Mouse (Mus musculus) C2C12 (cell line): ENCODE results near the gene Hist1h3a. TPM values are rescaled to one million over a fixed set of nuclear protein-coding genes. Genes with fewer than 3 reads are reported as not detected.
"Not testable (repeated sequence)": the region's sequence is repeated elsewhere in the genome, so short reads cannot be mapped to it uniquely, and the experiment has no call there.

Experiments used
- H3K27me3 ChIP-seq: one replicate; pipeline ENCODE4 v1.6.1; 2011; ENCODE audit not compliant: control insufficient read depth, insufficient read depth, insufficient read length
- H3K36me3 ChIP-seq: one replicate; pipeline ENCODE4 v1.6.1; 2011; ENCODE audit not compliant: control insufficient read depth, insufficient read depth
- H3K4me3 ChIP-seq: one replicate; pipeline ENCODE4 v1.5.1; 2011; ENCODE audit warnings: mild to moderate bottlenecking, control low read depth; ENCODE audit not compliant: poor library complexity, insufficient read depth, severe bottlenecking
- H3K79me2 ChIP-seq: one replicate; pipeline ENCODE4 v1.6.1; 2011; ENCODE audit not compliant: control insufficient read depth, insufficient read depth
- H3K79me3 ChIP-seq: one replicate; pipeline ENCODE4 v1.6.1; 2011; ENCODE audit warnings: low read depth, control low read depth
- H3ac ChIP-seq: one replicate; pipeline ENCODE3; 2011; ENCODE audit warnings: low read depth; ENCODE audit not compliant: control insufficient read depth, insufficient read length
- CEBPB ChIP-seq: IDR thresholded peaks from one replicate; pipeline ENCODE4 v1.6.1; 2011; ENCODE audit warnings: low read depth, mild to moderate bottlenecking, control low read depth, moderate library complexity
- CTCF ChIP-seq: IDR thresholded peaks from one replicate; pipeline ENCODE4 v1.5.1; 2011; ENCODE audit not compliant: control insufficient read depth, insufficient read depth, insufficient read length
- FOSL1 ChIP-seq: IDR thresholded peaks from one replicate; pipeline ENCODE4 v1.8.0; 2011; ENCODE audit warnings: mild to moderate bottlenecking, low read length; ENCODE audit not compliant: poor library complexity, insufficient read depth, severe bottlenecking
- MAX ChIP-seq: IDR thresholded peaks from one replicate; pipeline ENCODE4 v1.6.1; 2011; ENCODE audit warnings: mild to moderate bottlenecking, control low read depth
- MYOD1 ChIP-seq: IDR thresholded peaks from one replicate; pipeline ENCODE4 v1.6.1; 2011; ENCODE audit warnings: low read depth; ENCODE audit not compliant: control insufficient read depth, insufficient read length
- MYOG ChIP-seq: IDR thresholded peaks from one replicate; pipeline ENCODE4 v1.6.1; 2011; ENCODE audit not compliant: control insufficient read depth, insufficient read length; ENCODE audit errors: extremely low read depth
- USF1 ChIP-seq: IDR thresholded peaks from one replicate; pipeline ENCODE4 v1.6.1; 2011; ENCODE audit warnings: low read depth, mild to moderate bottlenecking, control low read depth, moderate library complexity
- microRNA-seq: library from miRNA; unstranded; fragments of <30 nt; microRNA quantifications from one replicate; pipeline ENCODE4, GENCODE M21; 2019; ENCODE audit warnings: borderline microRNAs expressed
- polyA plus RNA-seq: library from polyadenylated mRNA; unstranded; fragments of >200 nt; fragmentation: generic; extraction: Trizol; gene quantifications from one replicate; pipeline ENCODE4 v1.2.1, GENCODE M21; 2012; ENCODE audit warnings: missing spikeins

Hist1h3a gene
- polyA plus RNA-seq, 1 experiment = 2.4 TPM

DNA sequence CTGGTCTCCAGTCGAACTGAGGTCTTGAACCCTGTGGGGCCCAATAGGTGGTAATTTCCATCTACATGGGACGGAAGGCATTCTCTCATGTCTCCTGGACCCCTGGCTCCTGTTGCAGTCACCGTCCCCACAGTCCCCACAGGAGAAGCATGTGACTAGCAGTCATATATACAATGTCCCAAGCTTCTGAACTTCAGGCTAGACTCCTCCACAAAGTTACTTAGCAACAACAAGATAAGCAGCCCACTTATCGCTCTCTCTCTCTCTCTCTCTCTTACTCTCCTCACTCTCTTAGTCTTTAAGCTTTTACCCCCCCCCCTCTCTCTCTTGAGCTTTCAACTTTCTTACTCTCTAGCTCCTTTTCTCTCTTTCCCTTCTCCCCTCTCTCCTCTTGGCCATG, 37.9 kb downstream of the Hist1h3a start:
- H3K36me3 ChIP-seq = no peaks in the 10 kb centered on the region
- H3K4me3 ChIP-seq = no peak overlapping the region
- H3K79me2 ChIP-seq = no peaks in the 10 kb centered on the region
- no peak overlapping the region for H3ac ChIP-seq
- no peaks in the 10 kb centered on the region for H3K27me3 ChIP-seq
- TF ChIP-seq MAX = no peak
- no peak for TF ChIP-seq CEBPB
- no peak for TF ChIP-seq MYOD1
- no peak for TF ChIP-seq CTCF
- no peak for TF ChIP-seq FOSL1
- no peak for TF ChIP-seq MYOG
- TF ChIP-seq USF1 = no peak
- H3K79me3 ChIP-seq = no peaks in the 10 kb centered on the region

GRCm38 (mm10) chr13:23717593-23718245, 44.5 kb downstream of the Hist1h3a start:
- not testable (repeated sequence) for H3K4me3 ChIP-seq, H3ac ChIP-seq, H3K79me3 ChIP-seq, H3K27me3 ChIP-seq, H3K36me3 ChIP-seq, H3K79me2 ChIP-seq

DNA sequence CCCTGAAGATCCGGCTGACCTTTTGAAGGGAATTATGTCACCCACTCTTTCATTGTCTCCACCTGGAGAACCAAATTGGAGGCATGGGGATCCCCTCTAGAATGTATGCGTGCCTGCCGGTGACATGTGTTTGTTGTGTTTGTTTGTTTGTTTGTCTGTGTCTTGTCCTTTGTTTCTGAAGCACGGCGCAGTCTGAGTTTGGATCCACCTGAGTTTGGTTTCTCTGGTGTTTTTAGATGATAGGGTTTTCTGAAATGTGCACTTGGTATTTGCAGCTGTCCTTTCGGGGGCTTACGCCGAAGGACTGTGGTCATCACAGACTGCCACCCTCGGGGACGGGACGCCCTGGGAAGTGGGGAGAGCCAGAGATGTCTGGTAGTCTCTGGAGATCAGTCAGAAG, 45.0 kb downstream of the Hist1h3a start:
- H3K36me3 ChIP-seq = no peaks in the 10 kb centered on the region
- no peaks in the 10 kb centered on the region for H3K79me3 ChIP-seq
- no peak overlapping the region for H3K4me3 ChIP-seq
- H3ac ChIP-seq = no peak overlapping the region
- no peaks in the 10 kb centered on the region for H3K79me2 ChIP-seq
- no peaks in the 10 kb centered on the region for H3K27me3 ChIP-seq
- no peak for TF ChIP-seq FOSL1
- no peak for TF ChIP-seq CEBPB
- no peak for TF ChIP-seq MYOD1
- TF ChIP-seq USF1 = no peak
- no peak for TF ChIP-seq MAX
- TF ChIP-seq CTCF = no peak
- no peak for TF ChIP-seq MYOG

DNA sequence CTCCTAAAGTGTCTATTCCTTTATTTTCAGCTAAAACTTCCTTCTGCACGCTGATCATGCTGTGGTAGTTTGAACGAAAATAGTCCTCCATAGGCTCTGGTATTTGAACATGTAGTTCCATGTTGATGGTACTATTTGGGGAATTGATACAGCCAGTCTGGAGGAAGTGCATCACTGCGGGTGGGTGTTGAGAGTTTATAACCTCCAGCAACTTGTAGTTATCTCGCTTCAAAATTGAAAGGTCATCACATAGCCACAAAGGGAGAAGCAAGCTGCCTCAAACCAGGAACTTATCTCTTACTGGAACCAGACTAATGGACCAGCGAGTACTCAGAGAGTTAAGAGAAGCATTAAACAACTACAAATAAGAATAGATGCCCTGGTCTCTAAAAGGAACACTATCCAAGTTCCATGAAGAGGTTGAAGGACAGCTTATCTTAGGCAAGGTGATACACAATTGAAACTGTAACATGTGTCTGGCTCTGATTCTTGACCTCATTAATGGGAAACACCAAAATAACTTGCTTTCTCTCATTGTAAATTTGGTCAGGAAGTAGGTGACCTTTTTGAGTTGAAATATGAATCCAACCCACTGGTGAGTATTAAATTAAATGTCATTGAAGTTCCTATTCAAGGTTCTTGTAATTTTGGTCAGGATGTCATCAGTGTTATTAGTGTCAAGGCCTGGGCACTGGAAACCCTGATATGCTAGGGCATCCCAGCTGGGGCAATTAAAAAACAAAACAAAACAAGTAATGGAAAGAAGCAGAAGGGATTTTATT, 45.7 kb downstream of the Hist1h3a start:
- no peaks in the 10 kb centered on the region for H3K27me3 ChIP-seq
- no peaks in the 10 kb centered on the region for H3K36me3 ChIP-seq
- H3K79me2 ChIP-seq = no peaks in the 10 kb centered on the region
- no peak overlapping the region for H3K4me3 ChIP-seq
- H3ac ChIP-seq = no peak overlapping the region
- no peak for TF ChIP-seq MAX
- no peak for TF ChIP-seq USF1
- TF ChIP-seq FOSL1 = no peak
- TF ChIP-seq MYOD1 = no peak
- no peaks in the 10 kb centered on the region for H3K79me3 ChIP-seq

Small RNA genes within 50 kb of the gene (microRNA-seq; reads per million reads assigned to microRNA genes)
- gene Gm44314 (not detected), gene Gm44484 (not detected)

Other genes with a start within 250 kb of the Hist1h3a start
- 6.9 TPM for gene Hist1h4h, start 231.3 kb downstream of the Hist1h3a start, polyA plus RNA-seq
- gene Hist1h2af, start 228.5 kb downstream of the Hist1h3a start, polyA plus RNA-seq = 98.1 TPM
- 5.5 TPM for gene Hist1h3g, start 227.0 kb downstream of the Hist1h3a start, polyA plus RNA-seq
- 1.2 TPM for gene Hist1h2bh, start 219.0 kb downstream of the Hist1h3a start, polyA plus RNA-seq
- 1.2 TPM for gene Hist1h3f, start 218.3 kb downstream of the Hist1h3a start, polyA plus RNA-seq
- gene Hist1h4f, start 210.7 kb downstream of the Hist1h3a start, polyA plus RNA-seq = 7.4 TPM
- 0.25 TPM for gene Hist1h1d, start 209.1 kb downstream of the Hist1h3a start, polyA plus RNA-seq
- gene Hist1h3e, start 200.0 kb downstream of the Hist1h3a start, polyA plus RNA-seq = 2.8 TPM
- 12.6 TPM for gene Hist1h2ae, start 191.2 kb downstream of the Hist1h3a start, polyA plus RNA-seq
- gene Hist1h2bg, start 191.0 kb downstream of the Hist1h3a start, polyA plus RNA-seq = 9.9 TPM
- gene Hist1h2bf, start 188.2 kb downstream of the Hist1h3a start, polyA plus RNA-seq = 4.5 TPM
- gene Hist1h2ad, start 188.0 kb downstream of the Hist1h3a start, polyA plus RNA-seq = 0.73 TPM
- 1.9 TPM for gene Hist1h3d, start 186.6 kb downstream of the Hist1h3a start, polyA plus RNA-seq
- 2.8 TPM for gene Hist1h4d, start 180.8 kb downstream of the Hist1h3a start, polyA plus RNA-seq
- 0.98 TPM for gene Hist1h2be, start 141.3 kb downstream of the Hist1h3a start, polyA plus RNA-seq
- gene Hist1h1e, start 139.8 kb downstream of the Hist1h3a start, polyA plus RNA-seq = 1.2 TPM
- 0.54 TPM for gene Hist1h2ac, start 78.4 kb downstream of the Hist1h3a start, polyA plus RNA-seq
- 16.8 TPM for gene Hist1h2bc, start 78.2 kb downstream of the Hist1h3a start, polyA plus RNA-seq
- not detected for gene Hist1h1t, start 66.6 kb downstream of the Hist1h3a start, polyA plus RNA-seq
- gene Hist1h4c, start 63.9 kb downstream of the Hist1h3a start, polyA plus RNA-seq = 0.62 TPM
- gene Hfe, start 51.5 kb downstream of the Hist1h3a start, polyA plus RNA-seq = 0.91 TPM
- 45.9 TPM for gene Hist1h1c, start 23.6 kb downstream of the Hist1h3a start, polyA plus RNA-seq
- 6.1 TPM for gene Hist1h3c, start 16.8 kb downstream of the Hist1h3a start, polyA plus RNA-seq
- gene Hist1h2bb, start 15.7 kb downstream of the Hist1h3a start, polyA plus RNA-seq = 2.8 TPM
- gene Hist1h2ab, start 11.3 kb downstream of the Hist1h3a start, polyA plus RNA-seq = 9.3 TPM
- gene Hist1h3b, start 10.1 kb downstream of the Hist1h3a start, polyA plus RNA-seq = 2.0 TPM
- gene Hist1h4b, start 5.4 kb downstream of the Hist1h3a start, polyA plus RNA-seq = 16.8 TPM
- 6.8 TPM for gene Hist1h4a, start 1.2 kb downstream of the Hist1h3a start, polyA plus RNA-seq
- 1.5 TPM for gene Hist1h1a, start 1.3 kb upstream of the Hist1h3a start, polyA plus RNA-seq
- gene Trim38, start 7.5 kb upstream of the Hist1h3a start, polyA plus RNA-seq = 0.02 TPM
- not detected for gene Slc17a2, start 44.6 kb upstream of the Hist1h3a start, polyA plus RNA-seq
- gene Slc17a3, start 77.0 kb upstream of the Hist1h3a start, polyA plus RNA-seq = not detected
- not detected for gene Slc17a1, start 105.4 kb upstream of the Hist1h3a start, polyA plus RNA-seq
- gene Slc17a4, start 152.6 kb upstream of the Hist1h3a start, polyA plus RNA-seq = not detected
- gene Hist1h2ba, start 171.8 kb upstream of the Hist1h3a start, polyA plus RNA-seq = not detected
- gene Hist1h2aa, start 172.1 kb upstream of the Hist1h3a start, polyA plus RNA-seq = not detected
- not detected for gene Scgn, start 228.8 kb upstream of the Hist1h3a start, polyA plus RNA-seq